Mouse (Mus musculus) gastrocnemius, postnatal 25 days (tissue): ENCODE measurements at regions not wholly inside any gene's neighbourhood (a gene's known extent, or its start where the extent isn't known, plus 50 kb on each side); places are given as distances from the start of the nearest gene placed in this dataset.
"Not testable (repeated sequence)": the region's sequence is repeated elsewhere in the genome, so short reads cannot be mapped to it uniquely, and the experiment has no call there.

Experiments used
- DNase-seq: peaks from one replicate; pipeline ENCODE4 v3.0.0; 2022

GRCm38 (mm10) chr5:133078916-133079315 lies 535.8 kb upstream of the Auts2 start:
- DNase-seq, result no peak

- DNase-seq, result no peak
Observed at GRCm38 (mm10) chr5:133078390-133078789, 535.2 kb upstream of the Auts2 start.

- DNase-seq, result no peak
Observed at GRCm38 (mm10) chr5:133073317-133073716, 530.2 kb upstream of the Auts2 start.

- no peak for DNase-seq
Observed at GRCm38 (mm10) chr5:133070141-133070540, 527.0 kb upstream of the Auts2 start.

GRCm38 (mm10) chr5:133062481-133062880 lies 519.3 kb upstream of the Auts2 start:
- DNase-seq, result no peak

GRCm38 (mm10) chr5:133047456-133047855 lies 504.3 kb upstream of the Auts2 start:
- no peak for DNase-seq

GRCm38 (mm10) chr5:133045637-133046036 lies 502.5 kb upstream of the Auts2 start:
- DNase-seq, result no peak

- DNase-seq, result no peak
Observed at GRCm38 (mm10) chr5:133027590-133027989, 484.4 kb upstream of the Auts2 start.

- no peak for DNase-seq
Observed at GRCm38 (mm10) chr5:133025121-133025520, 482.0 kb upstream of the Auts2 start.

GRCm38 (mm10) chr5:133020821-133021220 lies 477.7 kb upstream of the Auts2 start:
- DNase-seq, result no peak

- DNase-seq, result no peak
Observed at GRCm38 (mm10) chr5:133020116-133020515, 477.0 kb upstream of the Auts2 start.

GRCm38 (mm10) chr5:133010624-133011575 lies 467.8 kb upstream of the Auts2 start:
- peak; percentile 9 for DNase-seq

- DNase-seq, result no peak
Observed at GRCm38 (mm10) chr5:132982866-132983265, 439.7 kb upstream of the Auts2 start.

- DNase-seq, result no peak
Observed at GRCm38 (mm10) chr5:132979013-132979412, 435.9 kb upstream of the Auts2 start.

GRCm38 (mm10) chr5:132975303-132975932 lies 432.3 kb upstream of the Auts2 start:
- DNase-seq, result no peak

- no peak for DNase-seq
Observed at GRCm38 (mm10) chr5:132974876-132975275, 431.7 kb upstream of the Auts2 start.

GRCm38 (mm10) chr5:132971046-132971445 lies 427.9 kb upstream of the Auts2 start:
- DNase-seq, result no peak

- DNase-seq, result no peak
Observed at GRCm38 (mm10) chr5:132969376-132969775, 426.2 kb upstream of the Auts2 start.

GRCm38 (mm10) chr5:132959901-132960300 lies 416.8 kb upstream of the Auts2 start:
- DNase-seq, result peak; percentile 18

- DNase-seq, result no peak
Observed at GRCm38 (mm10) chr5:132956184-132956583, 413.0 kb upstream of the Auts2 start.

- no peak for DNase-seq
Observed at GRCm38 (mm10) chr5:132955051-132955450, 411.9 kb upstream of the Auts2 start.

- no peak for DNase-seq
Observed at GRCm38 (mm10) chr5:132933439-132933980, 390.4 kb upstream of the Auts2 start.

- DNase-seq, result not testable (repeated sequence)
Observed at GRCm38 (mm10) chr5:132929955-132930354, 386.8 kb upstream of the Auts2 start.
